Mouse (Mus musculus): Measurements from ENCODE around the gene Usp40.
"Not testable (repeated sequence)": the region's sequence is repeated elsewhere in the genome, so short reads cannot be mapped to it uniquely, and the experiment has no call there.

Usp40 gene

GRCm38 (mm10) chr1:88008211-88008697 lies at the start of gene Usp40:
Gene Usp40, minus strand, starts transcription at chr1:88008551.
- peak; percentile 76 for DNase-seq (ENCODE audit: low spot score)

DNA sequence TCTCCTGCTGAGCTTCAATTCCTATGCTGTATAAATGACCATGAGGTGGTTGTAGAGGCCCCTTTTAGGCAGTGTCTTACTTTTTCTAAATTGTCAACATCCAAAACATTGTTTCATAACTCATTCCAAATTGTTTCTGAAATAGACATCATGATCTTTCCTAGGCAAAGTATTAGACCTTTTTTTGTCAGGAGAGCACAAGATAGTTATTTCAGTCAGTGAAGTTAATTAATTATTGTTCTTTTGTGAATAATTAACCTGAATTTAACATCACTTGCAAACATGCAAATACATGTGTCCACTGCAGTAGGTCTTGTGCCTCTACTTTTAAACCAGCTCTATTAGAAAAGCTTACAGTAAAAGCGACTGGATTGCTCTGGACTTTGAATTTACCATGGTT lies 46.7 kb upstream of the Usp40 start, which contains the start of gene Ugt1a10:
TSS of gene Ugt1a10 (plus strand) at position 301 of the 400 bp plus-strand sequence.
- DNase-seq (ENCODE audit: low spot score) = no peak

DNA sequence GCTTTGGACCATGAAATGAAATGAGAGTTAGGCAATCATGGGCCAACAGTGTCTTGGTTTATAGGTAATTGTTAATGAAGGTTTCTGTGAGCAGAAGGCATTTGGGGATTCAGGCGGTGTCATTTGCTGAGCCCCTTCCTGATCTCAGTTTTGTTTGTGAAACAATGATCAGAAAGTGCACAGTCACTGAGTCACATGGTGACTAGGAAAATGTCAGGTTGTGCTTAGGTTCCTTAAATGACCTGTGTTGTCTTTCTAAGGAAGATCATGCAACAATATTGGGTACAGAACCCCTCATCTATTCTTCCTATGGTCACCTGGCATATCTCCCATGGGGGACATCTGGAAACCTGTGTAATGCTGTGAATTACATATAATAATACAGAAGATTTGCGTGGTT lies 39.1 kb upstream of the Usp40 start:
- not testable (repeated sequence) for DNase-seq (ENCODE audit: low spot score)

DNA sequence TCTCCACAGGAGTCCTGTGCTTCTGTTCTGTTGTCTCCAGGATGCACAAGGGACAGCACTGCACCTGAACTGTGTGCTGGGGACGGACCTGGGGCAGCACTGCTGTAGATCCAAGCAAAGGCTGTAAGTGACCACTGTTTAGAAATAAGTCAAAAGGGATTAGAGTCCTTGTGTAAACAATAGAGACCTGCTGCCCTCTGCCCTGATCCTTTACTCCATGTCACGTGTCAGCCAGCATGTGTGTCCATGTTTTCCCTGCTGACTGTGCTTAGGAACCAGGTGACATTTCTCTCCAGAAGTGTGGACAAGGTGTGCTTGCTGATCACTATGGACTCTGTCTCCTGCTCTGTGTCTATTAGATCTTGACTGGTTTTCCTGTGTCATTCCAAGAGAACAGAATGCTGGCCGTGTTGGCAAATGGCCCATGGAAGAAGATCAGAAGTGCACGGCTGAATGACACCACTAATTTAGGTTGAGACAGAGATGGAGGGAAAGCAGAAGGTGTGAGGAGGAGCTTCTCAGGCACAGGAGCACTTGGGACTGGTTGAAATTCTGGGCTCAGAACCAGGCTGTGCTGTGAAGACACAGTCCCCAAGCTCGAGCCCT lies 36.6 kb upstream of the Usp40 start:
- not testable (repeated sequence) for DNase-seq (ENCODE audit: low spot score)

DNA sequence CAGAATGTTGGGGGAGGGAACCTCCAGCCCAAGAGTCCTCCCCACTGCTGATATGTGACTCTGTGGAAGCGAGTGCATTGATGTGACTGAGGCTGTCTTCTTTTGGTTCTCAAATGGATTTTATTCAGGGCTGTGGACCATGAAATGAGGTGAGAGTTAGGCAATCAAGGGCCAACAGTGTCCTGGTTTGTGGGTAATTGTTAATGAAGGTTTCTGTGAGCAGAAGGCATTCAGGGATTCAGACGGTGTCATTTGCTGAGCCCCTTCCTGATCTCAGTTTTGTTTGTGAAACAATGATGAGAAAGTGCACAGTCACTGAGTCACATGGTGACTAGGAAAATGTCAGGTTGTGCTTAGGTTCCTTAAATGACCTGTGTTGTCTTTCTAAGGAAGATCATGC lies 34.7 kb upstream of the Usp40 start:
- not testable (repeated sequence) for DNase-seq (ENCODE audit: low spot score)

DNA sequence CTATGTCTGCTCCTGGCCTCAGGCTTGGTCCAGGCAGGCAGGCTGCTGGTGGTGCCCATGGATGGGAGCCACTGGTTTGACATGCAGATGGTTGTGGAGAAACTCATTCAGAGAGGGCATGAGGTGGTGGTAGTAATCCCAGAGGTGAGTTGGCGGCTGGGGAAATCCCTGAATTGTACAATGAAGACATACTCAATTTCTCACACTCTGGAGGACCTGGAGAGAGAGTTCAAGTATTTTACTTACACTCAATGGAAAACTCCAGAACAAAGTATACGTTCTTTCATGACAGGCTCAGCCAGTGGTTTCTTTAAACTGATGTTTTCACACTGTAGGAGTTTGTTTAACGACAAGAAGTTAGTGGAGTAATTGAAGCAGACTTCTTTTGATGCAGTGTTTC lies 16.9 kb upstream of the Usp40 start:
- not testable (repeated sequence) for DNase-seq (ENCODE audit: low spot score)

DNA sequence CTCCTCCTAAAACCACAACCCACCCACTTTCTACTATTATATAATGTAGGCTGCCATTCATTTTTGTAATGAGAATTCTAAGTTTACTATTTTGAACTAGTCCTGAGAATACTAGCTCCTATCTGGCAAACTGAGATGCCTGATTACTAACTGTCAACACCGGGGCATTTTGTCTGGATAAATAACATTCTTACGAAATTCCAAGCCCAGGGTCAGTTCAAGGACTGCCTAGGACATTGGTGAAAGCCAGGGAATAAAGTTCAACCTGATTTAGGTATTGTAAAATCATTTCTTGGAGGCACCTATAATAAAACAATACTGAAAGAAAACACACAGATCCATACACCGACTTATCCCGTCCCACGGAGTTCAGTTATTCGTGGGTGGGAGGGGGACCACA lies 7.0 kb upstream of the Usp40 start:
- no peak for DNase-seq (ENCODE audit: low spot score)

- DNase-seq (ENCODE audit: low spot score) = no peak
These were observed 6.3 kb upstream of the Usp40 start for GRCm38 (mm10) chr1:88014671-88015070.

DNA sequence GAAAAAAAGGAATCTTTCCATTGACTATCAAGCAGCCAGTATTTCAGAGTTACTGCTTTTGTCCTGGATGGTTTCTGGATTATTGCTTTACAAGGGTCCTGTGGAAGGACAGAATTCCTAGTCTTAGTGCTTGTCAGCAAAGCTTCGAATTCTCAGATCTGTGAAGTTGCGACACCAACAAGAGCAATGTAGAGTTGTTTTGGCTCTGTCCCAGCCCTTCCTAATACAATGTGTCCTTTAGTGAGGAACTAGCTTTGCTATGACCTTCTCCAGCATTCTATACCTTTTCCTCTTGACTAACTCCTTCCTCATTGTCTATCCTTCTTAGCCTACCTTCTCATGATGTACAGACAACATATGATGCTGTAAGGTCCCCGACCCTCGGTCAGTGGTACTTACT lies 5.8 kb upstream of the Usp40 start:
- DNase-seq (ENCODE audit: low spot score) = no peak

DNA sequence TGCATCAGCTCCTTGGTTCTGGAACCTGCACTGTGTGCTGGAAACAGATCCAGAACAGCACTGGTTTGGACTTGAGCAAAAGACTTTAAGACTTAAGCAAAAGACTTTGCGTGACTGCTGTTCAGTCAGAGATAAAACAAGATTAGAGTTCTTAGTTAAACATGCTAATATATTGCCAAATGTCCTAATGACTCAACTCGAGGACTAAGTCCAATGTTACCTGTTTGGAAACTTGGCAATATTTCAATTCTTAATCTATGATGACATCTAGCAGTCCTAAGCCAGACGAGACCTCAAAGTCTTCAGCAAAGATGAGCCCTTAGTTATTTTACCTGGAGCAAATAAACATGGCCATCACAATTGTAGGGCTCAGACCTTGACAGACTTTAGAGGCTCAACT lies 5.4 kb upstream of the Usp40 start:
- no peak for DNase-seq (ENCODE audit: low spot score)

- DNase-seq (ENCODE audit: low spot score) = no peak
These were observed 1.2 kb upstream of the Usp40 start for GRCm38 (mm10) chr1:88009521-88009920.

DNA sequence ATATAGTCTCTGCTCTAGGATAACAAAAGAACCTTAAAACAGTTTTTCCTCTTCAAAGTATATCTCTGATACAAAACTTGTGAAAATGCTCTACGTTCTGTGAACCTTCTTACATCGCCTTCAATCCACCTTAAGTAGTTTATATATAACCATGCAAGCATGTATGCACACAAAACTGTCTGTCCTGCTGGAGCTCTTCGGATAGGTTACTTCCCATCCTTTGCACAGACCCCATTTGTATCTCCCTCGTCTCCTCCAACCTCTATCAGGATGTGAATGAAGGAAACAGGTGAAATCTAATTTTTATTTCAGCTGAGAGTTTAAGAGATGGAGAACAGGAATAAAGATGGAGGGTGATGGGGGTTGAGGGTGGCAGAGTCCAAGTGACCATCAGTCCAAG lies 384 bp upstream of the Usp40 start:
- DNase-seq (ENCODE audit: low spot score) = no peak

- peak; percentile 7 for DNase-seq (ENCODE audit: low spot score)
These were observed 600 bp downstream of the Usp40 start for GRCm38 (mm10) chr1:88007692-88008210.

- no peak for DNase-seq (ENCODE audit: low spot score)
These were observed 15.6 kb downstream of the Usp40 start for GRCm38 (mm10) chr1:87992716-87993115.

- no peak for DNase-seq (ENCODE audit: low spot score)
These were observed 26.1 kb downstream of the Usp40 start for GRCm38 (mm10) chr1:87982291-87982690.

- DNase-seq (ENCODE audit: low spot score) = no peak
These were observed 38.0 kb downstream of the Usp40 start for GRCm38 (mm10) chr1:87970381-87970780.

DNA sequence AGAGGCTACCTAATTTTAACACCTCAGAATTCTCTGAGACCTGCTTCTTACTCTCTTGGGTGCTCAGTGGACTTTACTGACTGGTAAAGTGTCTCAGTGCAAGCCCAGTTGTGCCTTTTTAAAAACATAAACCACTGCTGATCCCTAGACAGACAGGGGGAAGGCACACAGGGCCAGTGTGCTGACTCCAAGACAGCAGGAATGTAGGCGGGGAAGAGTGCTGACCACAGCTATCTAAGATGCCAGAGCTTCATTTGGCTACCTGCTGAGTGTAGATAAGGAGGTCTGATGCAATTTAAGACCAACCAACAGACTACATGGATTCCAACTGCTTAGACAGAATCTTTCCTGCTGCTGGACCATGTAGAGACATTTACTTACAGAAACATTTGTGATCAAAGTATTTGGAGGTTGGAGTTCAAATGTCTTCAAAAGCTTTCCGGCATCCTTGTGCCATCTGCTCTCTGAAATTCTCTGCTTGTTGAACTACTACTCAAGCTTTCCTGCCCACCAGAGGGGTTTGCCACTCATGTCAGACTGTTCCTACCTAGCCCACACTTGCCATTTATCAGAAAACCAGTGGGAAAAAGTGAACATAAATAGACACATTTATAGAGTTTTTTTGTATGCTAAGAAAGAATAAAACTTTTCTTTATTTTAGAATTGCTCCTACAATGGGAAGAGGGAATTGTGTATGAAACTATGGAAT lies 46.7 kb downstream of the Usp40 start:
- peak; percentile 7 for DNase-seq (ENCODE audit: low spot score)

- no peak for DNase-seq (ENCODE audit: low spot score)
These were observed 47.6 kb downstream of the Usp40 start for GRCm38 (mm10) chr1:87960752-87961151.

DNA sequence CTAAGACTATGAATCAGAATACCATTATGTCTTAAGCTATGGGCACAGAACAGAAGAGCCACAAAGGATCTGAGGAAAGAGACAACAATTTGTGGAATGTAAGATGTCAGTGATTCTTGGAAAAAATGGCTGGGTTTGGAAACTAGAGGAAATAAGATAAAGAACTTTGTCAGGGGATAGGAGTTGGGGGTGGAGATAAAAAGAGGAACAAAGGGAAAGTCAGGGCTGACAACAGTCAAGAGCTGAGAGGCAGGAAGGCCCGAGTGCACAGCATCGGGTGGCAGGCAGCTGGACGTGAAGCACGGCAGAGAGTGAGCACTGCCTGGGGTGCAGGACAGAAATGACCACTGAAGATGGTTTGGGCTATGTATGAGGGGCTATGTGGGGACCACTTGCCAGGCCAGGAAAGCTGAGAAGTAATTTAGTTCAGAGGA lies 48.3 kb downstream of the Usp40 start:
- DNase-seq (ENCODE audit: low spot score) = no peak

DNA sequence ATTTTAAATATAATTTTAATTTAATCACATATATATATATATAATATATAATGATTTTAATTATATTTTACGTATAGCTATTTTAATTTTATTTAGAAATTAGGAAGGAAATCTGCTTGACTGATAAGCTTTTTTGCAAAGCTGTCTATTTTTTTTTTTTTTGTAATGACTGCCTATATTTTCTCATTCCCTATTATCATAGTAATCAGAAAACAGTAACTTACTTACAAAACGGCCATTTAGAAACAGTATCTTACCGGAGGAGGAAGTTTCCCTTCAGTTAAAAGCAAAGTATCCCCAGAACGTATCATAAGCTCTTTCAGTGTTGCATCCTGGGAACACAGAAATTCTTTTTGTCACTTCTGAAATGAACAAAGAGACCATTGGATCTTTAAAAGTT lies 48.8 kb downstream of the Usp40 start:
- DNase-seq (ENCODE audit: low spot score) = no peak

DNA sequence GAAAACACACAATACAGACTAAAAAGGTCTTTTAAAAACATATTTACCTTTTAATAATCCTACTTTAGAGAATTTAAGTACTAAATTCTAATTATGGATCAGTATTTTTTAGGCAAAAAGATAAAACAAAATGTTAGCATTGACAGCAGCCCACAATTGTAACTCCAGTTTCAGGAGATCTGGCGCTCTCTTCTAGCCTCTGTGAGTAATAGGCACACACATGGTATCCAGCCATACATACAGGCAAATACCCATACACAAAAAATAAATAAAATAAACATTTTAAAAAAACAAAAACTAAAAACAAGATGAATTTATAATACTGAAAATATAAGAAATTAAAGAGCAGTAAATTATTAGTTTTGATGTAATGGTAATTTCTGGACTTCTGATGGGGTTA lies 49.4 kb downstream of the Usp40 start:
- DNase-seq (ENCODE audit: low spot score) = no peak

- no peak for DNase-seq (ENCODE audit: low spot score)
These were observed 55.3 kb downstream of the Usp40 start for GRCm38 (mm10) chr1:87953073-87953472.

- DNase-seq (ENCODE audit: low spot score) = no peak
These were observed 56.7 kb downstream of the Usp40 start for GRCm38 (mm10) chr1:87951641-87952040.
